Mouse (Mus musculus): ENCODE measurements at regions not wholly inside any gene's neighbourhood (a gene's known extent, or its start where the extent isn't known, plus 50 kb on each side); places are given as distances from the start of the nearest gene placed in this dataset.

- no peak for ATAC-seq
- Histone ChIP-seq H3K4me3 (ENCODE audit: low read length) (no peak overlapping the region), H3K27ac (ENCODE audit: low read length) (no peak overlapping the region), H3K9ac (ENCODE audit: low read depth, low read length) (no peak overlapping the region), H3K4me1 (ENCODE audit: control insufficient read depth, insufficient read depth, low read length) (peaks cover 8% of the 10 kb centered on the region; the same call in 1 of the 2 replicates), H3K36me3 (ENCODE audit: control insufficient read depth, insufficient read depth, low read length) (no peaks in the 10 kb centered on the region), H3K9me3 (ENCODE audit: control insufficient read depth, low read length) (0 out of 2 replicates have a peak, but pooled peaks cover 3% of the 10 kb centered on the region), H3K4me2 (ENCODE audit: low read depth, low read length) (no peak overlapping the region), H3K27me3 (replicated peaks; ENCODE audit: control insufficient read depth, insufficient read depth, low read length) (no peaks in the 10 kb centered on the region)
- 73% methylated on average over 2 of the region's 2 CpGs for WGBS
Measured at GRCm38 (mm10) chr5:119477926-119478325, 192.5 kb upstream of the Tbx3 start.

GRCm38 (mm10) chr5:119478331-119478730, 192.1 kb upstream of the Tbx3 start:
- H3K4me3 ChIP-seq (ENCODE audit: low read length) = no peak overlapping the region
- WGBS = 56% methylated on average over 4 of the region's 4 CpGs

GRCm38 (mm10) chr5:119480191-119481190, 190.0 kb upstream of the Tbx3 start:
- H3K4me3 ChIP-seq (ENCODE audit: low read length) = no peak overlapping the region
- no peak overlapping the region for H3K27ac ChIP-seq (ENCODE audit: low read length)
- no peak overlapping the region for H3K9ac ChIP-seq (ENCODE audit: low read depth, low read length)
- no peaks in the 10 kb centered on the region for H3K27me3 ChIP-seq (replicated peaks; ENCODE audit: control insufficient read depth, insufficient read depth, low read length)
- H3K9me3 ChIP-seq (ENCODE audit: control insufficient read depth, low read length) = no peaks in the 10 kb centered on the region
- H3K4me2 ChIP-seq (ENCODE audit: low read depth, low read length) = no peak overlapping the region
- peak; percentile 63 for ATAC-seq
- no peaks in the 10 kb centered on the region for H3K36me3 ChIP-seq (ENCODE audit: control insufficient read depth, insufficient read depth, low read length)
- 38% methylated on average over 28 of the region's 28 CpGs for WGBS
- H3K4me1 ChIP-seq (ENCODE audit: control insufficient read depth, insufficient read depth, low read length) = peaks cover 8% of the 10 kb centered on the region; the same call in 1 of the 2 replicates

More at GRCm38 (mm10) chr5:119478331-119478730, 192.1 kb upstream of the Tbx3 start:
- Histone ChIP-seq H3K27me3 (replicated peaks; ENCODE audit: control insufficient read depth, insufficient read depth, low read length) (no peaks in the 10 kb centered on the region), H3K4me1 (ENCODE audit: control insufficient read depth, insufficient read depth, low read length) (peaks cover 8% of the 10 kb centered on the region; the same call in 1 of the 2 replicates), H3K9me3 (ENCODE audit: control insufficient read depth, low read length) (0 out of 2 replicates have a peak, but pooled peaks cover 3% of the 10 kb centered on the region), H3K4me2 (ENCODE audit: low read depth, low read length) (no peak overlapping the region), H3K36me3 (ENCODE audit: control insufficient read depth, insufficient read depth, low read length) (no peaks in the 10 kb centered on the region), H3K9ac (ENCODE audit: low read depth, low read length) (no peak overlapping the region), H3K27ac (ENCODE audit: low read length) (no peak overlapping the region)
- ATAC-seq = peak; percentile 26; the same call in 1 of the 2 replicates

- no peak overlapping the region for H3K9ac ChIP-seq (ENCODE audit: low read depth, low read length)
- no peaks in the 10 kb centered on the region for H3K9me3 ChIP-seq (ENCODE audit: control insufficient read depth, low read length)
- no peaks in the 10 kb centered on the region for H3K27me3 ChIP-seq (replicated peaks; ENCODE audit: control insufficient read depth, insufficient read depth, low read length)
- no peak overlapping the region for H3K4me3 ChIP-seq (ENCODE audit: low read length)
- WGBS = 54% methylated on average over 8 of the region's 8 CpGs
- no peaks in the 10 kb centered on the region for H3K36me3 ChIP-seq (ENCODE audit: control insufficient read depth, insufficient read depth, low read length)
- H3K27ac ChIP-seq (ENCODE audit: low read length) = no peak overlapping the region
- H3K4me2 ChIP-seq (ENCODE audit: low read depth, low read length) = no peak overlapping the region
- peaks cover 8% of the 10 kb centered on the region; the same call in 1 of the 2 replicates for H3K4me1 ChIP-seq (ENCODE audit: control insufficient read depth, insufficient read depth, low read length)
- no peak for ATAC-seq
Measured at GRCm38 (mm10) chr5:119483706-119484105, 186.8 kb upstream of the Tbx3 start.

- no peaks in the 10 kb centered on the region for H3K36me3 ChIP-seq (ENCODE audit: control insufficient read depth, insufficient read depth, low read length)
- no peak overlapping the region for H3K9ac ChIP-seq (ENCODE audit: low read depth, low read length)
- no peak for ATAC-seq
- no peak overlapping the region for H3K4me3 ChIP-seq (ENCODE audit: low read length)
- no peaks in the 10 kb centered on the region for H3K4me1 ChIP-seq (ENCODE audit: control insufficient read depth, insufficient read depth, low read length)
- no peak overlapping the region for H3K27ac ChIP-seq (ENCODE audit: low read length)
- H3K27me3 ChIP-seq (replicated peaks; ENCODE audit: control insufficient read depth, insufficient read depth, low read length) = no peaks in the 10 kb centered on the region
- no peaks in the 10 kb centered on the region for H3K9me3 ChIP-seq (ENCODE audit: control insufficient read depth, low read length)
- H3K4me2 ChIP-seq (ENCODE audit: low read depth, low read length) = no peak overlapping the region
Measured at GRCm38 (mm10) chr5:119486196-119486595, 184.3 kb upstream of the Tbx3 start.

- H3K4me2 ChIP-seq (ENCODE audit: low read depth, low read length) = no peak overlapping the region
- ATAC-seq = no peak
- no peaks in the 10 kb centered on the region for H3K36me3 ChIP-seq (ENCODE audit: control insufficient read depth, insufficient read depth, low read length)
- no peak overlapping the region for H3K4me3 ChIP-seq (ENCODE audit: low read length)
- WGBS = 30% methylated on average over 8 of the region's 8 CpGs
- H3K9me3 ChIP-seq (ENCODE audit: control insufficient read depth, low read length) = no peaks in the 10 kb centered on the region
- H3K27me3 ChIP-seq (replicated peaks; ENCODE audit: control insufficient read depth, insufficient read depth, low read length) = no peaks in the 10 kb centered on the region
- H3K4me1 ChIP-seq (ENCODE audit: control insufficient read depth, insufficient read depth, low read length) = no peaks in the 10 kb centered on the region
- H3K9ac ChIP-seq (ENCODE audit: low read depth, low read length) = no peak overlapping the region
- no peak overlapping the region for H3K27ac ChIP-seq (ENCODE audit: low read length)
Measured at GRCm38 (mm10) chr5:119487184-119487583, 183.3 kb upstream of the Tbx3 start.

- Histone ChIP-seq H3K36me3 (ENCODE audit: control insufficient read depth, insufficient read depth, low read length) (no peaks in the 10 kb centered on the region), H3K27me3 (replicated peaks; ENCODE audit: control insufficient read depth, insufficient read depth, low read length) (no peaks in the 10 kb centered on the region), H3K27ac (ENCODE audit: low read length) (no peak overlapping the region), H3K4me1 (ENCODE audit: control insufficient read depth, insufficient read depth, low read length) (no peaks in the 10 kb centered on the region), H3K4me3 (ENCODE audit: low read length) (no peak overlapping the region), H3K9me3 (ENCODE audit: control insufficient read depth, low read length) (no peaks in the 10 kb centered on the region), H3K9ac (ENCODE audit: low read depth, low read length) (no peak overlapping the region), H3K4me2 (ENCODE audit: low read depth, low read length) (no peak overlapping the region)
- WGBS = 88% methylated on average over 1 of the region's 1 CpGs
- no peak for ATAC-seq
Measured at GRCm38 (mm10) chr5:119497501-119497900, 173.0 kb upstream of the Tbx3 start.

GRCm38 (mm10) chr5:119498431-119498830, 172.0 kb upstream of the Tbx3 start:
- Histone ChIP-seq H3K27ac (ENCODE audit: low read length) (no peak overlapping the region), H3K9me3 (ENCODE audit: control insufficient read depth, low read length) (no peaks in the 10 kb centered on the region), H3K4me3 (ENCODE audit: low read length) (no peak overlapping the region), H3K36me3 (ENCODE audit: control insufficient read depth, insufficient read depth, low read length) (no peaks in the 10 kb centered on the region), H3K27me3 (replicated peaks; ENCODE audit: control insufficient read depth, insufficient read depth, low read length) (no peaks in the 10 kb centered on the region), H3K4me1 (ENCODE audit: control insufficient read depth, insufficient read depth, low read length) (no peaks in the 10 kb centered on the region), H3K4me2 (ENCODE audit: low read depth, low read length) (no peak overlapping the region), H3K9ac (ENCODE audit: low read depth, low read length) (no peak overlapping the region)
- ATAC-seq = no peak
- 69% methylated on average over 6 of the region's 6 CpGs for WGBS

GRCm38 (mm10) chr5:119507709-119508108, 162.8 kb upstream of the Tbx3 start:
- no peaks in the 10 kb centered on the region for H3K36me3 ChIP-seq (ENCODE audit: control insufficient read depth, insufficient read depth, low read length)
- no peaks in the 10 kb centered on the region for H3K9me3 ChIP-seq (ENCODE audit: control insufficient read depth, low read length)
- no peaks in the 10 kb centered on the region for H3K27me3 ChIP-seq (replicated peaks; ENCODE audit: control insufficient read depth, insufficient read depth, low read length)
- H3K4me3 ChIP-seq (ENCODE audit: low read length) = no peak overlapping the region
- no peak overlapping the region for H3K4me2 ChIP-seq (ENCODE audit: low read depth, low read length)
- 32% methylated on average over 14 of the region's 14 CpGs for WGBS
- no peak for ATAC-seq
- H3K4me1 ChIP-seq (ENCODE audit: control insufficient read depth, insufficient read depth, low read length) = peaks cover 3% of the 10 kb centered on the region; the same call in 1 of the 2 replicates
- no peak overlapping the region for H3K27ac ChIP-seq (ENCODE audit: low read length)
- peak overlapping the region; percentile 40; the same call in 1 of the 2 replicates for H3K9ac ChIP-seq (ENCODE audit: low read depth, low read length)
